Mouse (Mus musculus): ENCODE measurements around the gene Igsf8. TPM values are rescaled to one million over a fixed set of nuclear protein-coding genes. Genes with fewer than 3 reads are reported as not detected.
A peak's percentile ranks its signal among the peaks of the same experiment; 100 is the strongest.

Igsf8 gene
- polyA plus RNA-seq, 1 experiment from 2014 or later = 17.7 TPM

- Histone ChIP-seq H3K4me3 (ENCODE audit: low read depth, low read length) (no peak overlapping the region), H3K9ac (ENCODE audit: low read depth, low read length) (no peak overlapping the region), H3K27me3 (replicated peaks; ENCODE audit: control insufficient read depth, insufficient read depth, low read length) (no peaks in the 10 kb centered on the region), H3K4me1 (replicated peaks; ENCODE audit: control insufficient read depth, insufficient read depth, low read length) (no peaks in the 10 kb centered on the region; the same call in 1 of the 2 replicates), H3K4me2 (replicated peaks; ENCODE audit: low read depth) (no peak overlapping the region), H3K36me3 (ENCODE audit: control insufficient read depth, insufficient read depth) (no peaks in the 10 kb centered on the region), H3K27ac (ENCODE audit: low read depth, low read length) (no peak overlapping the region), H3K9me3 (ENCODE audit: control insufficient read depth) (no peaks in the 10 kb centered on the region)
- no peak for ATAC-seq
- TF ChIP-seq CTCF (IDR thresholded peaks at IDR 0.05; ENCODE audit: low read depth) = no peak
- 90% methylated on average over 13 of the region's 13 CpGs for WGBS
These were observed 16.9 kb downstream of the Igsf8 start for GRCm38 (mm10) chr1:172278328-172278727.

DNA sequence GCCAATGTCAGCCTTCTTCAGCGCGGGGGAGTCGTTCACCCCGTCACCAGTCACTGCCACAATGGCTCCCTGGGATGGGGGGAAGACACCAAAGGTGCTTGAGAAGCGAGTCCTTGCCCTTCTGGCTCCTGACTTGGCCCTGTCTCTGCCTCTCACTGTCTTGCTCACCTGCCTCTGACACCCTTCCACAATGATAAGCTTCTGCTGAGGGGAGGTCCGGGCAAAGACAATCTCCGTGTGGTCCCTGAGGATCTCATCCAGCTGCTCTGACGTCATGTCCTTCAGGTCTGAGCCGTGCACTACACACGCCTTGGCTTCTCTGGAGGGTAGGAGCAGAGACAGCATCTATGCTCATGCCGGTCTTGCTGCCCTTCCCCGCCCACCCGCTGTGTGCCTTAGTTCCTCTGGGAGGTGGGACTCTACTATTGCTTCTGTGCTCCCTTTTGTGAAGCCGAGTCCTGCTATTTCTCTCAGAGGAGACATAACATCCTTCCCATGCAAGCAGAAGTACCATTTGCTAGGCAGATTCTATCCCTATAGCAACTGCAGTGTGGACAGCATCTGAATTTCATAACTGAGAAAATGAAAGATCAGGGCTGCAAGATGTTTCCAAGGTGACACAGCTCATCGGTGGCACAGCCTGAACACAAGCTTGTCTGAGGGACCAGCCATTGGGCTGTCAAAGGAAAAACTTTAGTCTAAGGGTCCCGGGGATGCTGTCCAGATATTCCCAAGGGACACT is 18.5 kb downstream of the Igsf8 start:
- no peak overlapping the region for H3K27ac ChIP-seq (ENCODE audit: low read depth, low read length)
- H3K9me3 ChIP-seq (ENCODE audit: control insufficient read depth) = no peaks in the 10 kb centered on the region
- 78% methylated on average over 16 of the region's 16 CpGs for WGBS
- H3K9ac ChIP-seq (ENCODE audit: low read depth, low read length) = no peak overlapping the region
- H3K27me3 ChIP-seq (replicated peaks; ENCODE audit: control insufficient read depth, insufficient read depth, low read length) = no peaks in the 10 kb centered on the region
- H3K4me2 ChIP-seq (replicated peaks; ENCODE audit: low read depth) = no peak overlapping the region
- no peak for TF ChIP-seq CTCF (IDR thresholded peaks at IDR 0.05; ENCODE audit: low read depth)
- no peak for ATAC-seq
- no peaks in the 10 kb centered on the region for H3K36me3 ChIP-seq (ENCODE audit: control insufficient read depth, insufficient read depth)
- no peaks in the 10 kb centered on the region for H3K4me1 ChIP-seq (replicated peaks; ENCODE audit: control insufficient read depth, insufficient read depth, low read length)
- no peak overlapping the region for H3K4me3 ChIP-seq (ENCODE audit: low read depth, low read length)

GRCm38 (mm10) chr1:172281522-172282254 is 20.2 kb downstream of the Igsf8 start:
- Histone ChIP-seq H3K4me3 (ENCODE audit: low read depth, low read length) (no peak overlapping the region), H3K4me2 (replicated peaks; ENCODE audit: low read depth) (no peak overlapping the region), H3K4me1 (replicated peaks; ENCODE audit: control insufficient read depth, insufficient read depth, low read length) (no peaks in the 10 kb centered on the region), H3K9me3 (ENCODE audit: control insufficient read depth) (no peaks in the 10 kb centered on the region), H3K36me3 (ENCODE audit: control insufficient read depth, insufficient read depth) (no peaks in the 10 kb centered on the region), H3K27ac (ENCODE audit: low read depth, low read length) (no peak overlapping the region), H3K9ac (ENCODE audit: low read depth, low read length) (no peak overlapping the region), H3K27me3 (replicated peaks; ENCODE audit: control insufficient read depth, insufficient read depth, low read length) (no peaks in the 10 kb centered on the region)
- WGBS = 66% methylated on average over 10 of the region's 10 CpGs
- ATAC-seq = no peak
- TF ChIP-seq CTCF (IDR thresholded peaks at IDR 0.05; ENCODE audit: low read depth) = peak; percentile 22; the same call in 1 of the 2 replicates

DNA sequence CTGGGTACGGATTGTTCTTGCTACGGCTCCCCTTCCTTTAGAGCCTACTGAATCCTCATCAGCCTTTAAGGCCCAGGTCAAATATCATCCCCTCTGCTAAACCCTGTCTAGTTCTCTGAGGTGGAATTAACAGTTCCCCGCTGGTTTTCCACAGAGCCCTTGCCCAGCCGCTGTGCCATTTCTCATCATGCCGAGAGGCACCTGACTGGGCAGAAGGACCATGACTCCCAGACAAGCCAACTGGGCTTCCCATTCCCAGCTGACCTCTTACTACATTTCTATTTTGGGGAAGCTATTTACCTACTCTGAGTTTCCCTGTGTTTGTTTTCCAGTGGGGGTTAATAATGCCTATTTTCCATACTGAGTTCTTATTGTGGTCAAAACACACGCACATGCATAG is 21.6 kb downstream of the Igsf8 start:
- Histone ChIP-seq H3K9ac (ENCODE audit: low read depth, low read length) (no peak overlapping the region), H3K27me3 (replicated peaks; ENCODE audit: control insufficient read depth, insufficient read depth, low read length) (no peaks in the 10 kb centered on the region), H3K27ac (ENCODE audit: low read depth, low read length) (no peak overlapping the region), H3K36me3 (ENCODE audit: control insufficient read depth, insufficient read depth) (no peaks in the 10 kb centered on the region), H3K4me2 (replicated peaks; ENCODE audit: low read depth) (no peak overlapping the region), H3K4me3 (ENCODE audit: low read depth, low read length) (no peak overlapping the region), H3K9me3 (ENCODE audit: control insufficient read depth) (no peaks in the 10 kb centered on the region), H3K4me1 (replicated peaks; ENCODE audit: control insufficient read depth, insufficient read depth, low read length) (no peaks in the 10 kb centered on the region)
- TF ChIP-seq CTCF (IDR thresholded peaks at IDR 0.05; ENCODE audit: low read depth) = no peak
- no peak for ATAC-seq
- WGBS = 93% methylated on average over 6 of the region's 6 CpGs

DNA sequence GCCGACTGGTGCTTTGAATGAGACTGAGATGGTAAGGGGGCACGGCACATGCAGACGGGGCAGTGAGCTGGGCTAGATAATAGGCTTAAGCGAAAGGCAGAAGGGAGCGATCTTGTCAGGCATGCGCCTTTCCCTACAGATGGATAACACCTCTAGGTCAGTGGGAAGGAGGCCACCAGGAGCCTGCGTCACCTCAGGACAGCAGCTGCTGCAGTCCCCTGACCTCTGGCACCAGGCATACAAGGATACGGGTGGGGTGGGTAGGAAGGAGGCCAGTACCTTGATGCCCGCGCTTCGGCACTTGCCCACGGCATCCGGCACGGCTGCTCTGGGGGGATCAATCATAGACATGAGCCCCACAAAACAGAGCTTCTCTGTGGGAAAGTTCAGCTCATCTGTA is 22.8 kb downstream of the Igsf8 start:
- ATAC-seq = no peak
- Histone ChIP-seq H3K9me3 (ENCODE audit: control insufficient read depth) (no peaks in the 10 kb centered on the region), H3K27ac (ENCODE audit: low read depth, low read length) (no peak overlapping the region), H3K9ac (ENCODE audit: low read depth, low read length) (no peak overlapping the region), H3K27me3 (replicated peaks; ENCODE audit: control insufficient read depth, insufficient read depth, low read length) (no peaks in the 10 kb centered on the region), H3K4me2 (replicated peaks; ENCODE audit: low read depth) (no peak overlapping the region), H3K4me1 (replicated peaks; ENCODE audit: control insufficient read depth, insufficient read depth, low read length) (no peaks in the 10 kb centered on the region), H3K4me3 (ENCODE audit: low read depth, low read length) (no peak overlapping the region), H3K36me3 (ENCODE audit: control insufficient read depth, insufficient read depth) (no peaks in the 10 kb centered on the region)
- TF ChIP-seq CTCF (IDR thresholded peaks at IDR 0.05; ENCODE audit: low read depth) = no peak
- 91% methylated on average over 14 of the region's 14 CpGs for WGBS

DNA sequence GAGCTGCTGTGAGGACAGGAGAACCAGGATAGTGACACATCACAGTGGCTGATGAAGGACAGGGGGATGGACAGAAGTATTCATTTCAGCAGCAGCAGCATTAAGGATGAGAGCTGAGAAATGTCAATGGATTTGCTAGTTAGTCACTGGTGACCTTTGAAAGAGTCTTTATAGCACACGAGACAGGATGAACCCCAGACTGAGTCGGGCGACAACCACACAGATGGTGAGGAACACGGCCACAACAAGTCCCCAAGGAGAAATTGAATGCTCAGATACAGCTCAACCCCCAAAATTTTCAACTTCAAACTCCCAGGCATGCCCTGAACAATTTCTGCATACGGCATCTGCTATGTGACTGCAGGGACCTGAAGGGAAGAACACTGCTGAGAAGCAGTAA is 25.3 kb downstream of the Igsf8 start:
- Histone ChIP-seq H3K9ac (ENCODE audit: low read depth, low read length) (no peak overlapping the region), H3K4me2 (replicated peaks; ENCODE audit: low read depth) (no peak overlapping the region), H3K36me3 (ENCODE audit: control insufficient read depth, insufficient read depth) (no peaks in the 10 kb centered on the region), H3K27ac (ENCODE audit: low read depth, low read length) (no peak overlapping the region), H3K4me1 (replicated peaks; ENCODE audit: control insufficient read depth, insufficient read depth, low read length) (no peaks in the 10 kb centered on the region), H3K9me3 (ENCODE audit: control insufficient read depth) (no peaks in the 10 kb centered on the region), H3K27me3 (replicated peaks; ENCODE audit: control insufficient read depth, insufficient read depth, low read length) (no peaks in the 10 kb centered on the region), H3K4me3 (ENCODE audit: low read depth, low read length) (no peak overlapping the region)
- WGBS = 82% methylated on average over 5 of the region's 5 CpGs
- no peak for ATAC-seq
- TF ChIP-seq CTCF (IDR thresholded peaks at IDR 0.05; ENCODE audit: low read depth) = no peak
